8 mouse cellular contexts compared by ENCODE assay signal in the genomic region with DNA sequence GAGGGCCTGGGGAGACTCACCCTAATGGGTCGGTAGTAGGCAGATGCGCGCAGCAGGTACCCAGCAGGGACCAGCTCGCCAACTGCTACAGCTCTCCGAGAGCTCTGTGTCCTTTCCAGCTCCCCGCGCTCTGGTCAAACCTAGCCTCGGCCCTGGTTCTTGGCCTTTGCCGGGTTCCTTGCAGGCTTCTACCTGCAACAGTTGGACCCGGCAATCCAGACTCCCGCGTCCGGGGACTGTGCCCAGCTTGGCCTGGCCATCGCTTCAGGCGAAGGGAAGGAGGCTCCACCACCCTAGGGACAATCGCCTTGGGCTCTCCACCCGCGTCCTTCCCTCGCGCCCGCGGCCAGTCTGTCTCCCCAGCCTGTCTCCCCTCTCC. TPM values are rescaled to one million over a fixed set of nuclear protein-coding genes. Genes with fewer than 3 reads are reported as not detected.
DNase-seq lines count a peak whose midpoint lies in the region; ATAC-seq and TF ChIP-seq lines count a peak whose summit lies in the region.

No protein-coding gene starts in this region.

- TF ChIP-seq EP300 in liver, postnatal 0 days (IDR thresholded peaks at IDR 0.05; ENCODE audit: low read depth) = no peak

- H3K9ac ChIP-seq in heart, embryonic 13.5 days = peak overlapping the region; percentile 73
- no peak overlapping the region for H3K9ac ChIP-seq in forebrain, embryonic 14.5 days (ENCODE audit: low read length)
- no peak overlapping the region for H3K9ac ChIP-seq in liver, postnatal 0 days (replicated peaks)

- H3K36me3 ChIP-seq in heart, embryonic 13.5 days = peaks cover 26% of the 10 kb centered on the region
- peaks cover 14% of the 10 kb centered on the region; the same call in 1 of the 2 replicates for H3K36me3 ChIP-seq in forebrain, embryonic 14.5 days (ENCODE audit: control insufficient read depth, insufficient read depth, low read length)
- H3K36me3 ChIP-seq in liver, postnatal 0 days (replicated peaks; ENCODE audit: insufficient read depth, low read length) = peaks cover 13% of the 10 kb centered on the region

- H3K4me3 ChIP-seq in heart, embryonic 13.5 days = peak overlapping the region; percentile 52
- H3K4me3 ChIP-seq in forebrain, embryonic 14.5 days (ENCODE audit: low read depth, low read length) = peak overlapping the region; percentile 24
- H3K4me3 ChIP-seq in liver, postnatal 0 days (ENCODE audit: low read depth, low read length) = peak overlapping the region; percentile 26; the same call in 1 of the 2 replicates

- H3K4me1 ChIP-seq in heart, embryonic 13.5 days = peaks cover 28% of the 10 kb centered on the region
- H3K4me1 ChIP-seq in forebrain, embryonic 14.5 days (ENCODE audit: control insufficient read depth, insufficient read depth, low read length) = peaks cover 4% of the 10 kb centered on the region; the same call in 1 of the 2 replicates
- H3K4me1 ChIP-seq in liver, postnatal 0 days (ENCODE audit: insufficient read depth) = peaks cover 7% of the 10 kb centered on the region

- no peaks in the 10 kb centered on the region for H3K9me3 ChIP-seq in heart, embryonic 13.5 days
- H3K9me3 ChIP-seq in forebrain, embryonic 14.5 days (replicated peaks; ENCODE audit: control insufficient read depth, low read length) = no peaks in the 10 kb centered on the region
- no peaks in the 10 kb centered on the region for H3K9me3 ChIP-seq in liver, postnatal 0 days (ENCODE audit: low read length)

- peaks cover 90% of the 10 kb centered on the region for H3K27me3 ChIP-seq in heart, embryonic 13.5 days (replicated peaks)
- peaks cover 54% of the 10 kb centered on the region for H3K27me3 ChIP-seq in forebrain, embryonic 14.5 days (replicated peaks; ENCODE audit: control insufficient read depth, insufficient read depth, low read length)
- peaks cover 63% of the 10 kb centered on the region for H3K27me3 ChIP-seq in liver, postnatal 0 days (ENCODE audit: insufficient read depth, low read length)

- ATAC-seq in heart, embryonic 13.5 days (ENCODE audit: extremely low read depth, insufficient number of reproducible peaks, low FRiP score, low TSS enrichment) = no peak
- no peak for ATAC-seq in forebrain, embryonic 14.5 days
- ATAC-seq in liver, postnatal 0 days = 0 out of 2 replicates have a peak, but pooled peaks have one; percentile 4

- no peak for DNase-seq in heart, postnatal 36 days
- DNase-seq in brain, adult 2 months (ENCODE audit: low read depth, low spot score) = peak; percentile 63
- no peak for DNase-seq in forebrain, embryonic 14.5 days (ENCODE audit: low spot score)
- no peak for DNase-seq in liver, postnatal 0 days
- no peak for DNase-seq in urinary bladder, adult 2 months (ENCODE audit: low spot score)
- no peak for DNase-seq in gastrocnemius, postnatal 4 days (ENCODE audit: low spot score in 2 of 2)
- no peak for DNase-seq in left cerebral cortex, adult 9 months (ENCODE audit: low spot score in 2 of 2)

- TF ChIP-seq CTCF in liver, postnatal 0 days (IDR thresholded peaks at IDR 0.05; ENCODE audit: low read depth) = no peak

- H3K4me2 ChIP-seq in heart, embryonic 13.5 days = peak overlapping the region; percentile 78
- H3K4me2 ChIP-seq in forebrain, embryonic 14.5 days (ENCODE audit: low read length) = peak overlapping the region; percentile 48
- H3K4me2 ChIP-seq in liver, postnatal 0 days (ENCODE audit: low read depth, low read length) = peak overlapping the region; percentile 49; the same call in 1 of the 2 replicates

- H3K27ac ChIP-seq in heart, embryonic 13.5 days (replicated peaks) = no peak overlapping the region
- no peak overlapping the region for H3K27ac ChIP-seq in forebrain, embryonic 14.5 days (ENCODE audit: low read depth, low read length)
- no peak overlapping the region for H3K27ac ChIP-seq in liver, postnatal 0 days (ENCODE audit: low read depth)

- WGBS in heart, embryonic 13.5 days = 1% methylated on average over 21 of the region's 22 CpGs
- WGBS in forebrain, embryonic 14.5 days = 2% methylated on average over 20 of the region's 22 CpGs
- 3% methylated on average over 22 of the region's 22 CpGs for WGBS in liver, postnatal 0 days (ENCODE audit: insufficient replicate concordance)

- intact Hi-C loops in heart, postnatal 36 days (cut with DNase I) = loop anchor here (5.0 kb wide), 1 partner anchor 184 kb away; no protein-coding TSS in a partner anchor

RNA-seq across cellular contexts. Expression of a gene that starts 0.7 kb away (rescaled TPM):
- 0.04 TPM in 1 of 2 replicates, not detected in the other for polyA plus RNA-seq in heart, embryonic 13.5 days (2015; fragmentation: Nextera tagmentation; extraction: Ambion mirVana)
- under 1 TPM; 0.11 to 0.25 TPM for total RNA-seq in heart, postnatal 36 days (2021)
- 0.12 and 0.14 TPM in 2 replicates for polyA plus RNA-seq in forebrain, embryonic 14.5 days (2014; fragmentation: Nextera tagmentation; extraction: Ambion mirVana)
- 0.04 and 0.09 TPM in 2 replicates for polyA plus RNA-seq in liver, postnatal 0 days (2015; fragmentation: Nextera tagmentation; extraction: Ambion mirVana)
- 0.74 and 1.0 TPM in 2 replicates for polyA plus RNA-seq in urinary bladder, adult 2 months (2012; rRNA removed)
- total RNA-seq in gastrocnemius, postnatal 4 days (2021) = not detected

RNA-seq across cellular contexts. Expression of a gene that starts 10.5 kb away (rescaled TPM):
- 9.5 and 11.7 TPM in 2 replicates for polyA plus RNA-seq in heart, embryonic 13.5 days (2015; fragmentation: Nextera tagmentation; extraction: Ambion mirVana)
- 1 to 10 TPM; 9.5 to 9.7 TPM for total RNA-seq in heart, postnatal 36 days (2021)
- 17.2 and 20.0 TPM in 2 replicates for polyA plus RNA-seq in forebrain, embryonic 14.5 days (2014; fragmentation: Nextera tagmentation; extraction: Ambion mirVana)
- polyA plus RNA-seq in liver, postnatal 0 days (2015; fragmentation: Nextera tagmentation; extraction: Ambion mirVana) = 7.0 and 7.3 TPM in 2 replicates
- 10.9 and 11.6 TPM in 2 replicates for polyA plus RNA-seq in urinary bladder, adult 2 months (2012; rRNA removed)
- 1 to 10 TPM; 6.7 to 7.7 TPM for total RNA-seq in gastrocnemius, postnatal 4 days (2021)

RNA-seq across cellular contexts. Expression of a gene that starts 31.1 kb away (rescaled TPM):
- 0.71 and 0.74 TPM in 2 replicates for polyA plus RNA-seq in heart, embryonic 13.5 days (2015; fragmentation: Nextera tagmentation; extraction: Ambion mirVana)
- total RNA-seq in heart, postnatal 36 days (2021) = 1 to 10 TPM; 1.2 TPM
- polyA plus RNA-seq in forebrain, embryonic 14.5 days (2014; fragmentation: Nextera tagmentation; extraction: Ambion mirVana) = 0.24 and 0.40 TPM in 2 replicates
- polyA plus RNA-seq in liver, postnatal 0 days (2015; fragmentation: Nextera tagmentation; extraction: Ambion mirVana) = 4.6 and 4.9 TPM in 2 replicates
- 0.99 and 1.1 TPM in 2 replicates for polyA plus RNA-seq in urinary bladder, adult 2 months (2012; rRNA removed)
- under 1 TPM; 0.34 to 0.37 TPM for total RNA-seq in gastrocnemius, postnatal 4 days (2021)

RNA-seq across cellular contexts. Expression of a gene that starts 40.6 kb away (rescaled TPM):
- polyA plus RNA-seq in heart, embryonic 13.5 days (2015; fragmentation: Nextera tagmentation; extraction: Ambion mirVana) = not detected in 2 replicates
- not detected for total RNA-seq in heart, postnatal 36 days (2021)
- polyA plus RNA-seq in forebrain, embryonic 14.5 days (2014; fragmentation: Nextera tagmentation; extraction: Ambion mirVana) = not detected in 2 replicates
- polyA plus RNA-seq in liver, postnatal 0 days (2015; fragmentation: Nextera tagmentation; extraction: Ambion mirVana) = not detected in 2 replicates
- not detected in 2 replicates for polyA plus RNA-seq in urinary bladder, adult 2 months (2012; rRNA removed)
- not detected for total RNA-seq in gastrocnemius, postnatal 4 days (2021)

RNA-seq across cellular contexts. Expression of a gene that starts 55.5 kb away (rescaled TPM):
- polyA plus RNA-seq in heart, embryonic 13.5 days (2015; fragmentation: Nextera tagmentation; extraction: Ambion mirVana) = 0.09 and 0.13 TPM in 2 replicates
- under 1 TPM in 1 of 2 experiments, not detected in 1; 0.14 TPM for total RNA-seq in heart, postnatal 36 days (2021)
- polyA plus RNA-seq in forebrain, embryonic 14.5 days (2014; fragmentation: Nextera tagmentation; extraction: Ambion mirVana) = not detected in 2 replicates
- 0.29 and 0.46 TPM in 2 replicates for polyA plus RNA-seq in liver, postnatal 0 days (2015; fragmentation: Nextera tagmentation; extraction: Ambion mirVana)
- not detected in 2 replicates for polyA plus RNA-seq in urinary bladder, adult 2 months (2012; rRNA removed)
- total RNA-seq in gastrocnemius, postnatal 4 days (2021) = not detected
